Mouse (Mus musculus) bone marrow, adult 2 months (tissue): ENCODE measurements at regions not wholly inside any gene's neighbourhood (a gene's known extent, or its start where the extent isn't known, plus 50 kb on each side); places are given as distances from the start of the nearest gene placed in this dataset.

Experiments
- H3K27ac ChIP-seq: fragments of 200-500 bp; 2 replicates; pipeline ENCODE4 v1.5.1; 2012; ENCODE audit warnings: low read depth, mild to moderate bottlenecking, control low read depth, inconsistent platforms, low read length; ENCODE audit not compliant: control insufficient read depth, poor library complexity, insufficient read depth
- H3K4me1 ChIP-seq: fragments of 200-500 bp; 2 replicates; pipeline ENCODE4 v1.6.1; 2011; ENCODE audit warnings: low read length; ENCODE audit not compliant: control insufficient read depth, insufficient read depth
- H3K4me3 ChIP-seq: fragments of 200-500 bp; replicated peaks from 2 replicates; pipeline ENCODE3; 2011; ENCODE audit warnings: mild to moderate bottlenecking, low read depth, low read length, control low read depth; ENCODE audit not compliant: control insufficient read depth
- CTCF ChIP-seq: fragments of 200-500 bp; IDR thresholded peaks from 2 replicates; pipeline ENCODE4 v1.5.1; 2011; ENCODE audit warnings: low read length, control low read depth; ENCODE audit not compliant: control insufficient read depth, insufficient read depth
- POLR2A ChIP-seq: fragments of 200-500 bp; IDR thresholded peaks from 2 replicates; pipeline ENCODE4 v1.6.1; 2011; ENCODE audit warnings: low read depth, mild to moderate bottlenecking, control low read depth, low read length, borderline replicate concordance; ENCODE audit not compliant: control insufficient read depth
- WGBS: fragments of 180-500 bp; shearing (Covaris S2); methylation state at CpG from one replicate; pipeline ENCODE4 v1.1.7; 2018; 5-methylcytosine and 5-hydroxymethylcytosine counted together

DNA sequence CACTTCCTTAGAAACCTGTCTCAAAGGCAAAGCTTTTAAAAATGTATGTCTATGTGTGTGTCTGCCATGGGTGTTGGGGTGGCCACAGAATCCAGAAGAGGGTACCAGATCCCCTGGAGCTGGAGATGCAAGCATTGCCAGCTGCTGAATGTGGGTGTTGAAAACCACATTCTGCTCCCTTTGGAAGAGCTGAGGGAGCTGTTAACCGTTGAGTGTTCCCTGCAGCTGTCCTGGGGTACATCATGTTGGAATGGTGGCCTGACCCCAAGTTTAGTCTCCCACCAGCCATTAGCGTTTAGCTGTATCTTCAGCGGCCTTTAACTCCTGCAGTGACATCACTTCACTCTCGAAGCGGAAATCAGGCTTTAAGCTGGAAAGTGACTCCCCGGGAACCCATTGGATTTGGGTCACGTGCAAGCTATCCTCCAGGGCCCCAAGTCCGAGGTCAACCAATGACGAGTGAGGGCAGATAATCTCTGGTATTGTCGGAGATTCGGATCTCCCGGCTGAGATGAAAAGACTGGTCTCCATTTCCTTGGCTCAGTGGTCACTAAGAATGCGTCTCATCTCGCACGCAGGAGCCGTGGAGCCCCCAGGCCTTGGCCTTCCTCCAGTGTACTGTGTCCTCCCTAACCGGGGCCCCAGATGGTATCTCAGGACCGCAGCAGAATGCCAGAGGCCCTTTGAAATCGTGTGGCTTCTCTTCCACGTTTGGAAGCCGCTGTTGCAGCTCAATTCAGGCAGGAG is 412.9 kb upstream of the Tbx3 start:
- WGBS: 72% methylated on average over 21 of the region's 21 CpGs
- no peak for TF ChIP-seq CTCF
- TF ChIP-seq POLR2A: no peak
- no peaks in the 10 kb centered on the region for H3K4me1 ChIP-seq
- H3K27ac ChIP-seq: no peak overlapping the region
- no peak overlapping the region for H3K4me3 ChIP-seq

DNA sequence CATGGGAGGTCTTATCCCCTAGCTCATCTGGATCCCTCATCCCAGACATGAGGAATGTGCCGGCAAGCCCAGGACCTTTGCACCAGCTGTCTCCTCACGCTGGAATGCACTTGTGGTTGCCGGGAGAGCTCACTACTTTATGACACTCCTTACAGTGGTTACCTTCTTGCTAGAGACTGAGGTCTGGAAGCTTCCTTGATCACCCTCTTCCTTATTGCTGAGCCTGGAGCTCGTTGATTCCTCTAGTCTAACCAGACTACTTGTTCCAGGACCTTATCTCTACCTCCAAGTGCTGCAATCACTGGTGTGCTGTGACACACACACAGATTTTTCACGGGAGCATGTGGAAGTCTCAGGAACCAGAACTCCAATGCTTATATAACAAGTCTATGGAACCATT is 411.6 kb upstream of the Tbx3 start:
- Histone ChIP-seq H3K27ac (no peak overlapping the region), H3K4me1 (no peaks in the 10 kb centered on the region), H3K4me3 (no peak overlapping the region)
- WGBS: 64% methylated on average over 5 of the region's 5 CpGs
- TF ChIP-seq CTCF (no peak), POLR2A (no peak)

DNA sequence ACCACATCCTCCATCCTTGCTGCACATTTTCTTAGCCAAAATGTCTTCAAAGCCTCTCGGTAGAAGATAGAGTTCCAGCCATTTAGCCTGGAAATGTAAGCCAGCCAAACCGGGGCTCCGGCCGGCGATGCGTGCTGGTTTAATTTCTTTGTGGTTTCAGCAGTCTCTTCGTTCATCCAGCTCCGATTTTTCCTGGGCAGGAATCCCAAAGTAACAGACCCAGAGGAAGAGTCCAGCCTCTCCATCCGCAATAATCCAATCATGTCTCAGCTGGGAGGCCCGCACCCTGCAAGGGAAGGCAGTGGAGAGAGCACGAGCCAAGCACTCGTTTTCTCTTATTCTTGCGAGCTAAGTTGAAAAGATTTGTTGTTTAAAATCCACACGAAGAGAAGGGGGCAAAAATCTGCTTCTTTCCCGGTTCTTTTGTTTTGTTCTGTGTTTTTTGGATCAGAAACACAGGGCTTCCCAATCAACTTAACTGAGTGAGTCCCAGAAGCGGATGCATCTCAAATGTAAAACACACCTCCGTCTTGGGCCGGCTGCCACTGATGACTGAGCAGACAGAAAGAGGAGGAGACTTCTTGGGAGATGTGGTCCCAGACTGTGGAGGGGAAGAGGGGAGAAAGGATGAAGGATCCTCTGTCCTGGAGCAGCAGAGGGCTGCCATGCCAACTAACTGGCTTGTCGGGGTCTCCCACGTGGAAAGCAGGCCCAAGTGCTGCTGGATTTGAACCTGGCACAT is 405.1 kb upstream of the Tbx3 start:
- no peak overlapping the region for H3K27ac ChIP-seq
- WGBS: 83% methylated on average over 20 of the region's 20 CpGs
- no peaks in the 10 kb centered on the region for H3K4me1 ChIP-seq
- no peak overlapping the region for H3K4me3 ChIP-seq
- TF ChIP-seq POLR2A (no peak), CTCF (no peak)

DNA sequence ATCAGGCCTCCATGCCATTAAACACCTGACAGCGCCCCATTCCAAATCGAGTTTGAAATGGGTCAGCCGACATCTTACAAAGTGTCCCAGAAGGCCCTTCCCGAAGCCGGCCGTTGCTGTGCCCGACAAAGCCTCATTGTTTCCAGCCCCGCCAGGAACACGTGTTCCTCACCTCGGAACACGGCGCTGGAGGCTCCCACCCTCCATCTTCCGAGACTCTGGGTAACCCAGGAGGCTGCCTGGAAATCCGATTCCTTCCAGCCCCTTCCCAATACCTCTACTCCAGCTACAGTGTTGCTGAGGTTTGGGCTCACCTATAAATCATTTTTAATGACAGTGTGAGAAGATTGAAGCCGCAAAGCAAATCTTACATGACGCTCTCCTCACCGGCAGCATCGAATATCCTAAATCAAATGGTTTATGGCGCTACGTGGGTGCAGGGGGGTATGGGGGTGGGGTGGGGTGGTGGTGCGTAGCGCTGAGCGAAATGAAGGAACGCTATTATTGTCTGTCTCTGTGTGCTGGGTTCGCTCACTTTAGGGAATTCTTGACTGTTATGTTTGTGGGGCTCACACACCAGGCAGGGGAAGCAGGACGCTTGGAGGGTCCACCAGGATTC is 399.1 kb upstream of the Tbx3 start:
- Histone ChIP-seq H3K4me1 (no peaks in the 10 kb centered on the region), H3K4me3 (no peak overlapping the region), H3K27ac (no peak overlapping the region)
- TF ChIP-seq POLR2A (no peak), CTCF (no peak)
- whole genome bisulfite sequencing: 83% methylated on average over 26 of the region's 26 CpGs

DNA sequence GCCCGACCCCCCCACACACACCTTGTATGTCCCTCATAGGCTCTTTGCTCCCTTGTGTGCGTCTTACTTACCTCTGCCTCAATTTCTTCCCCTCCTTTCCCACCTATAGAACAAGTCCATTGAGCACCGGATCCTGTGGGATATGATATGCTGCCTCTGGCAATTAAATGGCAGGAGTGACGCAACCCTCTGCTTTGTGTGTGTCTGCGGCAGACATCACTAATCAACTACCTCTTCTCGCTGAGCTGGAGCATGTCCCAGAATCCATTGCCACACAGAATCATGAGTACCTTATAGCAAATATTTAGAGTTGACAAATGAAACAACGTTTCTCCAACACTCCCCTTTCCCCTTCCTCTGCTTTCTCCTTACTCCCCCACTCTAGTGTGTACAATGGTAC is 397.3 kb upstream of the Tbx3 start:
- H3K4me3 ChIP-seq: no peak overlapping the region
- H3K4me1 ChIP-seq: no peaks in the 10 kb centered on the region
- no peak overlapping the region for H3K27ac ChIP-seq
- WGBS: 77% methylated on average over 7 of the region's 7 CpGs
- TF ChIP-seq POLR2A (no peak), CTCF (no peak)

DNA sequence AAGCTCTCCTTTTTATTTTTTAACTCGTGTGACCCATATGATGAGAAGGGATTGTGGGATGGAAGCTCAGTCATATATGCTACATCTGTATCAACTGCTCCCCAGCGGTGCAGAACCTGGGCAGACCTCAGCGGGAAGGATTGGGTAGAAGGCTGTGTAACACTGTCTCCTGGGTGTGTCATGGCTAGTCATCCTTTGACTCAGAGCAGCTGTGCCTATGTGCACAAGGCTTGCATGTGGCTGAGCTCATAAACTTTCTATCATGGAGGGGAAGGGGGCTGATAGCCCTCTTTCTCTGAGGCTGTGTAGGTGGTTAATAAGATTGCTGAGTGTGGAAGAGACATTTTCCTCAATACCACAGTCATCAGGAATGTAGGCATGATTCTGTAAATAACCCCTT is 396.9 kb upstream of the Tbx3 start:
- TF ChIP-seq POLR2A (no peak), CTCF (no peak)
- WGBS: 78% methylated on average over 3 of the region's 3 CpGs
- Histone ChIP-seq H3K27ac (no peak overlapping the region), H3K4me1 (no peaks in the 10 kb centered on the region), H3K4me3 (no peak overlapping the region)

DNA sequence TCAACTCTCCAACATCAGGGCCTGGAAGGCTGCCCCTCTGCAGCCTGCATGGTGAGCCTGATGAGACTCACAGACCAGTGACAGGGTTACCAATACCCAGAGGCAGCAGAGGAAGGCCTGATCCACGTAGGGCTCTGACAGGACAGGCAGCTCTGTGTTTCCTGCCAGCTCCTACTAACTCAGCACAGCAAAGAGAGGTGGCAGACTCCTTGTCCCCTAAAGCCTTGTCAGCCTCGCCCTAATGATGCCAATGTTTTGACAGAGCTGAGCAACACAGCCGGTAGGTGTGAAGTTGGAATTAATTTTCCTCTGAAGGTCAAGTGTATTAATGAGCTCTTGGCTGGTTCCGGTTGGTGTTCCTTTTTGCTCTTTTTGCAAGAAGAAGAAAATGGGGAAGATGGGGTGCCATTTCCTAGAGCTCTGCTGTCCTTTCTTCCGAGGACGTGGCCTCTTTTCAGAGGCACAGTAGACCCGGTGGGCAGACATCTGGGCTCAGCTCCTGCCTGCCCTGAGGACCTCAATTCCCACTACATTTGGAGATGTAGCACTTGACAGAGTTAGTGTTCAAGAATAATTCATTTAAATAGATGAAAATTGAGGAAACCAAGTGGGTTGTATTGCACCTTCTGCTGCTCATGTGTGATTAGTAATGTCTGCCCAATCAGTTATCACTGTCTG is 395.5 kb upstream of the Tbx3 start:
- Histone ChIP-seq H3K4me1 (no peaks in the 10 kb centered on the region), H3K27ac (no peak overlapping the region), H3K4me3 (no peak overlapping the region)
- no peak for TF ChIP-seq POLR2A
- TF ChIP-seq CTCF: no peak
- 70% methylated on average over 7 of the region's 7 CpGs for WGBS

DNA sequence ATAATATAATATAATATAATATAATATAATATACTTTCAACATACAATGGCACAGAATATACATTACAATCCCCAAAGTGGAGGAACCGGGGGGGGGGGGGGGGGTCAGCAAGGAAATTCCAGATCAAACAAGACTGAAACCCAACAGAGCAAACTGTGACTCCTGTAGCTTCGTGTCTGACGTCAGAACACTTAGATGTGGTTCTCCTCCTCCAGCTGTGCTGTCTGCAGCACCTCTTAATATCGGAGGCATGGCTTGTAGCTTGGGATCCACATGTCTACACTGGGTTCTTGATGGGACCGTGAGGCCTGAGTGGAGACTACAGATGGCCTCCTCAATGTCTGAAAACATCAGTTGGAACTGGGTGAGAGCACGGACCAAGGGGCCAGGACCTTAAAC is 390.3 kb upstream of the Tbx3 start:
- Histone ChIP-seq H3K4me3 (no peak overlapping the region), H3K27ac (no peak overlapping the region), H3K4me1 (no peaks in the 10 kb centered on the region)
- WGBS: 72% methylated on average over 6 of the region's 6 CpGs
- no peak for TF ChIP-seq CTCF
- no peak for TF ChIP-seq POLR2A
